Mouse (Mus musculus): Measurements from ENCODE around the gene Gm10961.

Gm10961 gene

GRCm38 (mm10) chr3:107656888-107657287 is 25.8 kb downstream of the Gm10961 start:
- DNase-seq (ENCODE audit: low read depth, low spot score), result no peak

GRCm38 (mm10) chr3:107659000-107659399 is 27.9 kb downstream of the Gm10961 start:
- DNase-seq (ENCODE audit: low read depth, low spot score), result peak; percentile 21

- DNase-seq (ENCODE audit: low read depth, low spot score), result no peak
These were observed 33.5 kb downstream of the Gm10961 start for GRCm38 (mm10) chr3:107664641-107665040.

- DNase-seq (ENCODE audit: low read depth, low spot score), result no peak
These were observed 36.3 kb downstream of the Gm10961 start for GRCm38 (mm10) chr3:107667426-107667825.

GRCm38 (mm10) chr3:107668786-107669185 is 37.7 kb downstream of the Gm10961 start:
- no peak for DNase-seq (ENCODE audit: low read depth, low spot score)

GRCm38 (mm10) chr3:107670500-107670899 is 39.4 kb downstream of the Gm10961 start:
- DNase-seq (ENCODE audit: low read depth, low spot score), result no peak

- DNase-seq (ENCODE audit: low read depth, low spot score), result no peak
These were observed 40.4 kb downstream of the Gm10961 start for GRCm38 (mm10) chr3:107671509-107671908.

- DNase-seq (ENCODE audit: low read depth, low spot score), result peak; percentile 35
These were observed 49.9 kb downstream of the Gm10961 start for GRCm38 (mm10) chr3:107680790-107681576.

All from ES-CJ7 (cell line).